Mouse (Mus musculus): ENCODE measurements at regions not wholly inside any gene's neighbourhood (a gene's known extent, or its start where the extent isn't known, plus 50 kb on each side); places are given as distances from the start of the nearest gene placed in this dataset.

GRCm38 (mm10) chr8:126723259-126724122 is 129.7 kb upstream of the Irf2bp2 start:
- WGBS: 86% methylated on average over 9 of the region's 9 CpGs
- no peaks in the 10 kb centered on the region for H3K36me3 ChIP-seq
- no peaks in the 10 kb centered on the region for H3K27me3 ChIP-seq
- no peak overlapping the region for H3K27ac ChIP-seq (replicated peaks)
- no peak overlapping the region for H3K4me2 ChIP-seq
- H3K9me3 ChIP-seq: no peaks in the 10 kb centered on the region
- no peak for ATAC-seq (ENCODE audit: low FRiP score, low read depth)
- H3K4me3 ChIP-seq: no peak overlapping the region
- peaks cover 7% of the 10 kb centered on the region; the same call in 1 of the 2 replicates for H3K4me1 ChIP-seq (replicated peaks)
- no peak overlapping the region for H3K9ac ChIP-seq

GRCm38 (mm10) chr8:126721621-126722020 is 127.8 kb upstream of the Irf2bp2 start:
- no peaks in the 10 kb centered on the region for H3K36me3 ChIP-seq
- no peak overlapping the region for H3K4me3 ChIP-seq
- no peak overlapping the region for H3K9ac ChIP-seq
- H3K4me2 ChIP-seq: no peak overlapping the region
- H3K27me3 ChIP-seq: no peaks in the 10 kb centered on the region
- WGBS: 42% methylated on average over 10 of the region's 10 CpGs
- H3K9me3 ChIP-seq: no peaks in the 10 kb centered on the region
- H3K27ac ChIP-seq (replicated peaks): no peak overlapping the region
- H3K4me1 ChIP-seq (replicated peaks): peaks cover 7% of the 10 kb centered on the region; the same call in 1 of the 2 replicates
- ATAC-seq (ENCODE audit: low FRiP score, low read depth): peak; percentile 19; the same call in 1 of the 2 replicates

DNA sequence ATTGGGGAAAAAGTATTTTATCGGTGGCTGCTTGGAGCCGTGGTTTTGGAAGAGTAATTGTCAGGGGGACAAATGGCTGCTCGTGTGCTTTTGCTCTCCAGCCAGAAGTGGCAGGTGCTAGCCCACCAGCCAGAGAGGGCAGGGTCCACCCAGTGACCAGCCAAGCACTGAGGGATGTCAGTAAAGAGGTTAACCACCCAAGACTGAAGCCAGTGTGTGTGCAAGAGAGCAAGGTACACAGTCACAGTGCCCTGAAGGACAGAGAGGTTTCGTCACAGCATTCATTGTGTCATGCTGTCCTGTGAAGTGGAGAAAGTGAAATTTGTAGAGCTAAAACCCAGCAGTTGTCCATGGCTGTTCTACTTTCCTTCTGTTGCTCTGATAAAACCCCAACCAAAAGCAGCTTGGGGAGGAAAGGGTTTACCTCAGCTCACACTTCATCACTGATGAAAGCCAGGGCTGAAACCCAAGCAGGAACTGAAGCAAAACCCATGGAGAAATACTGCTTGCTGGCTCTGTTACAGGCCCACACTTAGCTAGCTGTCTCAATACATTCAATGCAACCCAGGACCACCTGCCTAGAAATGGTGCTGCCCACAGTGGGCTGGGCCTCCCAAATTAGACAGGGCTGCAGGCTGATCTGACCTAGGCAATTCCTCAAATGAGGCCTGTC is 126.8 kb upstream of the Irf2bp2 start:
- WGBS: 90% methylated on average over 4 of the region's 4 CpGs
- no peak overlapping the region for H3K27ac ChIP-seq (replicated peaks)
- H3K27me3 ChIP-seq: no peaks in the 10 kb centered on the region
- H3K36me3 ChIP-seq: no peaks in the 10 kb centered on the region
- H3K9me3 ChIP-seq: no peaks in the 10 kb centered on the region
- peaks cover 7% of the 10 kb centered on the region; the same call in 1 of the 2 replicates for H3K4me1 ChIP-seq (replicated peaks)
- no peak overlapping the region for H3K4me2 ChIP-seq
- no peak for ATAC-seq (ENCODE audit: low FRiP score, low read depth)
- H3K9ac ChIP-seq: no peak overlapping the region
- H3K4me3 ChIP-seq: no peak overlapping the region

DNA sequence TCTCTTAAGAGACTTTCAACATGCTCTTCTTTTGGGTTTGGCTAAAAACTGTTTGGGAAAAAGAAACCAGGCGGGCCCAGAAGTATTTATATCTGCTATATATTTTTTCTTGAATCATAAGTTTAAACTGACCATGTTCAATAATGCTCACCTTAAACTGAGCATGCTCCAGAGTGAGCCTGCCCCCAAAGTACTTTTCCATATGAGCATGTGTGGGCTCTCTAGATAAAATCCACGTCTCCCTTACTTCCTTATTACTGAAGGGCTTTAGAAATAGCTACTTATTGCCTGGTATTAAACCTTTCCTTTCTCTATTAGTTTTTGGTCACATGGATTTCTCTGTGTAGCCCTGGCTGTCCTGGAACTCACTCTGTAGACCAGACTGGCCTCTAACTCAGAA is 126.0 kb upstream of the Irf2bp2 start:
- Histone ChIP-seq H3K27me3 (no peaks in the 10 kb centered on the region), H3K4me1 (replicated peaks) (peaks cover 7% of the 10 kb centered on the region; the same call in 1 of the 2 replicates), H3K4me2 (no peak overlapping the region), H3K36me3 (no peaks in the 10 kb centered on the region), H3K9ac (no peak overlapping the region), H3K4me3 (no peak overlapping the region), H3K9me3 (no peaks in the 10 kb centered on the region), H3K27ac (replicated peaks) (no peak overlapping the region)
- WGBS: 89% methylated on average over 2 of the region's 2 CpGs
- no peak for ATAC-seq (ENCODE audit: low FRiP score, low read depth)

DNA sequence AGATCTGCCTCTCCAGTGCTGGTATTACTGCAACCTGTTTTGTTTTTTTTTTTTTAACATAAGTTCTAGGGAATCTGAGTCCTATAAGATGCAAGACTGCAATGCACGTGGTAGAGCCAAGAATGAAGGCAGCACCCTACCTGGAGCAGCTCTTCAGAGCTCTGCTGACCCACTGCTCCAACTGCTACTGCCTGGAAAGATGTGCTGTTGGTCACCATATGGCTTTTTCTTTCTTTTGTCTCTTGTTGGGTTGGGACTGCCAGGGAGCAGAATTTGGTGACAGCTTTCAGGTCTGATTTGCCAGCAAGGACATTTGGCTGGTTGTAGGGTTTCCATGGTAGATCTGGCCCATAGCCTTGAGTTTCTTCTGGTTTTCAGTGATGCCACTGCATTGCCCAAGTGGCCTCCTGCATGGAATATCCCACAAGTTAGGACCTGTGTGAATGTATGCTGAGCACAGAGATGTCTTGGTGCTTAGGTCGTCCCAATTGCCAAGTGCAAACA is 123.9 kb upstream of the Irf2bp2 start:
- no peak overlapping the region for H3K9ac ChIP-seq
- H3K27me3 ChIP-seq: no peaks in the 10 kb centered on the region
- 66% methylated on average over 2 of the region's 2 CpGs for WGBS
- H3K4me3 ChIP-seq: no peak overlapping the region
- ATAC-seq (ENCODE audit: low FRiP score, low read depth): no peak
- H3K9me3 ChIP-seq: no peaks in the 10 kb centered on the region
- H3K27ac ChIP-seq (replicated peaks): no peak overlapping the region
- H3K4me1 ChIP-seq (replicated peaks): peaks cover 13% of the 10 kb centered on the region
- no peak overlapping the region for H3K4me2 ChIP-seq
- no peaks in the 10 kb centered on the region for H3K36me3 ChIP-seq

DNA sequence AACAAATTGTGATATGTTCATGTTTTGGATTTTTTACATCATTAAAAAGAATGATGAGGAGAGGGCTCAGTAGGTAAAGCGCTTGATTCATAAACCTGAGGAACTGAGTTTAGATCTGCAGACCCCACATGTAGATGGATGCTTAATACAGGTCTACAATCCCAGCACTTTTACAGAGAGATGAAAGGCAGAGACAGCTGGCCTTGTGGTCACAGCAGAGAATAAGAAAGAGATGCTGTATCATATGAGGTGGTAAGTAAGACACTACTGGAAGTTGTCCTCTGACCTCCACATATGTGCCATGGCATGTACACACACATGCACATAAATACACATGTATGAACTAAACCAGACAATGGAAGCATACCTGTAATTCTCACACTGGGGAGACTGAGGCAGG is 121.9 kb upstream of the Irf2bp2 start:
- 98% methylated on average over 1 of the region's 1 CpGs for WGBS
- ATAC-seq (ENCODE audit: low FRiP score, low read depth): no peak
- no peak overlapping the region for H3K9ac ChIP-seq

GRCm38 (mm10) chr8:126713602-126714145 is 119.9 kb upstream of the Irf2bp2 start:
- ATAC-seq (ENCODE audit: low FRiP score, low read depth): no peak
- H3K9me3 ChIP-seq: no peaks in the 10 kb centered on the region
- H3K27ac ChIP-seq (replicated peaks): no peak overlapping the region
- peaks cover 12% of the 10 kb centered on the region for H3K4me1 ChIP-seq (replicated peaks)
- no peak overlapping the region for H3K9ac ChIP-seq
- H3K4me2 ChIP-seq: no peak overlapping the region
- 52% methylated on average over 8 of the region's 8 CpGs for WGBS
- H3K36me3 ChIP-seq: no peaks in the 10 kb centered on the region
- no peak overlapping the region for H3K4me3 ChIP-seq
- H3K27me3 ChIP-seq: no peaks in the 10 kb centered on the region

More for the DNA sequence above, 121.9 kb upstream of the Irf2bp2 start:
- H3K36me3 ChIP-seq: no peaks in the 10 kb centered on the region
- peaks cover 12% of the 10 kb centered on the region for H3K4me1 ChIP-seq (replicated peaks)
- H3K9me3 ChIP-seq: no peaks in the 10 kb centered on the region
- no peak overlapping the region for H3K4me3 ChIP-seq
- H3K4me2 ChIP-seq: no peak overlapping the region
- no peak overlapping the region for H3K27ac ChIP-seq (replicated peaks)
- H3K27me3 ChIP-seq: no peaks in the 10 kb centered on the region

DNA sequence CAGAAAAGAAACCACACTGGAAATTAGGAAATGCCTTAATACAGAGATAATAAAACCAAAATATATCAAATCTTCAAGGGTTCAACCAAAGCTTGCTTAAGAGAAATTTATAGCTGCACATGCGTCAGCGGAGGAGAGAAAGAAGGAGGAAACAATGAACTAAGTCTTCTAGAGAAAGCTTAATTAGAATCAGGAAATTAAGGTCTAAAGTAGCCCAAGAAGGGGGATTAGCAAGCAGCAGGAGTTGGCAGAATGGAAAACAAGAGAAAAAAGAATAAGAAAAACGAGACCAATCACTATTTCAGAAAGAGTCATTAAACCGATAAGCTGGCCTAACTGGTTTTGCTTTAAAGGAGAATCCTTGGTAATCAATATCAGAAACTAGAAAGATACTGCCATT is 119.4 kb upstream of the Irf2bp2 start:
- peak overlapping the region; percentile 69 for H3K27ac ChIP-seq (replicated peaks)

GRCm38 (mm10) chr8:126712749-126713148 is 119.0 kb upstream of the Irf2bp2 start:
- Histone ChIP-seq H3K9me3 (no peaks in the 10 kb centered on the region), H3K4me1 (replicated peaks) (peaks cover 14% of the 10 kb centered on the region), H3K27ac (replicated peaks) (peak overlapping the region; percentile 69), H3K36me3 (no peaks in the 10 kb centered on the region), H3K4me3 (no peak overlapping the region), H3K4me2 (no peak overlapping the region), H3K9ac (no peak overlapping the region), H3K27me3 (no peaks in the 10 kb centered on the region)
- 0 out of 2 replicates have a peak, but pooled peaks have one; percentile 15 for ATAC-seq (ENCODE audit: low FRiP score, low read depth)
- WGBS: 61% methylated on average over 6 of the region's 6 CpGs

More for the DNA sequence above, 119.4 kb upstream of the Irf2bp2 start:
- Histone ChIP-seq H3K27me3 (no peaks in the 10 kb centered on the region), H3K9ac (no peak overlapping the region), H3K4me1 (replicated peaks) (peaks cover 12% of the 10 kb centered on the region), H3K9me3 (no peaks in the 10 kb centered on the region), H3K4me3 (no peak overlapping the region), H3K4me2 (no peak overlapping the region), H3K36me3 (no peaks in the 10 kb centered on the region)
- WGBS: 42% methylated on average over 4 of the region's 4 CpGs
- ATAC-seq (ENCODE audit: low FRiP score, low read depth): no peak

DNA sequence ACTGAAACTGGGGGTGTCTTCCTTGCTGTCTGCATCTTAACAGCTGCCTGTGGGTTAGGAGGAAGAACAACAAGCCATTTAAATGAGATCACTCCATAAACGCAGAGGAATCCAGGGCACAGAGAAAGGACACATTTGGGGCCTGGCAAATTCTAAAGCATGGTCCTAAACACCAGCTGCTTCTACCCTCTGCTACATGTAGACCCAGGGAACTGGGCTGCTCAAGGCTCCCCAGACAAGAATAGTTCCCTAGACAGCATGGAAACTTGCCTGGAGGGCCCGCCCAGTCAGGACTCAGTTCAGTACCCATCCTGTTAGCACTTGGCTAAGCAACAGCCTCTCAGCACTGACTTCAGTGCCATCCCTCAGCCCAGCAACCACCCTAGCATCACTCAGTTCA is 115.2 kb upstream of the Irf2bp2 start:
- no peak overlapping the region for H3K9ac ChIP-seq
- H3K4me2 ChIP-seq: no peak overlapping the region
- no peaks in the 10 kb centered on the region for H3K9me3 ChIP-seq
- no peak overlapping the region for H3K27ac ChIP-seq (replicated peaks)
- H3K36me3 ChIP-seq: no peaks in the 10 kb centered on the region
- ATAC-seq (ENCODE audit: low FRiP score, low read depth): no peak
- 79% methylated on average over 2 of the region's 2 CpGs for WGBS
- H3K4me1 ChIP-seq (replicated peaks): peaks cover 19% of the 10 kb centered on the region
- H3K4me3 ChIP-seq: no peak overlapping the region
- H3K27me3 ChIP-seq: no peaks in the 10 kb centered on the region

- Histone ChIP-seq H3K27ac (replicated peaks) (no peak overlapping the region), H3K9me3 (no peaks in the 10 kb centered on the region), H3K9ac (no peak overlapping the region), H3K4me2 (no peak overlapping the region), H3K27me3 (no peaks in the 10 kb centered on the region), H3K36me3 (no peaks in the 10 kb centered on the region), H3K4me3 (no peak overlapping the region), H3K4me1 (replicated peaks) (peaks cover 10% of the 10 kb centered on the region; the same call in 1 of the 2 replicates)
- no peak for ATAC-seq (ENCODE audit: low FRiP score, low read depth)
- WGBS: 60% methylated on average over 6 of the region's 6 CpGs
Observed at GRCm38 (mm10) chr8:126707300-126707902, 113.6 kb upstream of the Irf2bp2 start.

Measured in hindbrain, embryonic 15.5 days (tissue).